Mouse (Mus musculus): Measurements from ENCODE around the gene Galnt17. TPM values are rescaled to one million over a fixed set of nuclear protein-coding genes. Genes with fewer than 3 reads are reported as not detected.

Galnt17 gene
- total RNA-seq, 2 experiments from 2014 or later = 120 to 127 TPM

- peak; percentile 29 to 30 for DNase-seq
Measured at GRCm38 (mm10) chr5:131241689-131242088, 66.6 kb downstream of the Galnt17 start.

DNA sequence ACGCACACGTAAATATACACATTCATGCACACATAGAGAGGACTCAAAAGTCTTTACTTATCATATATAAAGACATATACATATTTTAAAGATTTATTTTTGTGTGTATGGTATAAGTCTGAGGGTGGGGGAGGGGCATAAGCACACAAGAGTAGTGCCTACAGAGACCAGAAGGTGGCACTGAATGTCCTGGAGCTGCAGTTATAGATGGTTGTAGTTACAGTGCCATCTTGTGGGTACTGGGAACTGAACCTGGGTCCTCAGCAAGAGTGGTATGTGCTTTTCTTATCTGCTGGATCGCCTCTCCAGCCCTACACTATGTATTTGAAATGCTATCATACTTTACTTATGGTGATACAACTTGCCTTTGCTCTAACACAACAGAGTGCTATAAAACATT, 68.5 kb downstream of the Galnt17 start:
- no peak for DNase-seq

DNA sequence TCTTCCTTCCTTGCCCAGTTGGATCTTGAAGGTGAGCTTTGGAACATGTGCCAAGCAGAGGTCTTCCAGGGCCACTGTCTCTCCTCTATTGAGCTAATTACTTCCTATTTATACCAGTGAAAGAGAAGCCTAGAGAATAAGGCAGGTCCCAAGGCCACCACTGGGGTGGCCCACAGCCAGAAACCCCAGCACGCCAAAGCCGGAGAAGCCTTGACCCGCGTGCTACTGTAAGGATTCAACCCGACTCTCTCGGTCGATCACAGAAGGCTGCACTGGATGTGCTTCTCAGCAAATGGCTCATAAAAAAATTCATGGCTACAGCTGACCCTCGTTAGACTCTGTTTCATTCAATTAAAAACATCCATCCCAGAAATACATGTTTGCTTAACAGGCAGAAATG, 71.4 kb downstream of the Galnt17 start:
- DNase-seq = no peak

GRCm38 (mm10) chr5:131233828-131234227, 74.5 kb downstream of the Galnt17 start:
- DNase-seq = no peak

DNA sequence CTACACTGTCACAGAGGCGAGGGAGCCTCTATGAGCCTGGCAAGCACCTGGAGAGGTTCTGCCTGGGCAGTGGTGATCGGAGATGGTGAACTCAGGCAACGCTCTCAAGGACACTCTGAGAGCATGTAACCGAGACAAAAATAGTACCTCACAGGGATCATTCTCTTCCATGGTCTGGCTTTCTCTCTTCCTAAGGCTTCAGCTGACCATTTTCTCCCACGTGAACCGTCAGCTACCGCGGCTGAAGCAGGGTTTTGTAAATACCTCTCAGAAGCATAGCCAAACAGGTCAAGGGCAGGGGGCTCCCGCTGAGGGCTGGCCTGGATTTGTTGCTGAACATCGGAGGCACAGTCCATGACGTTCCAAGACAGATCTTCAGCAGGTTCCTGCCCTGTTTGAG, 77.2 kb downstream of the Galnt17 start:
- no peak for DNase-seq

DNA sequence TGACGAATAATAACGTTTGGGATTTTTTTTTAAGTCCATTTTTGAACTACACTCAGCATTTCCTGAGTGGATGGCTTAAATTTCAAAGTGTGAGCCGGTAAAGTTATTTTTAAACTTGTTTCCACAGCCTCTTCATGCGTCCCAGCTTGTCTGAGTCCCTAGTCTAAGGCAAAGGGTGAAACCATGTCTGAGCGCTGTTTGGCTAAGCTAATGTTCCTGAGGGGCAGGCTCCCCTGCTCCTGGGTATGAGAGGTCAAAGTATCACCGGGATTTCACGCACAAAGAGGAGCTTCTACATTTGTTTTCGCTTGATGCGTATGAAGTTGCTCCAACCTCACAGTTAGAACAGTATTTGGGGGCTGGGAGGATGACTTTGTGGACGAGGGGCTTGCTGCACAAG, 78.6 kb downstream of the Galnt17 start:
- no peak for DNase-seq

DNA sequence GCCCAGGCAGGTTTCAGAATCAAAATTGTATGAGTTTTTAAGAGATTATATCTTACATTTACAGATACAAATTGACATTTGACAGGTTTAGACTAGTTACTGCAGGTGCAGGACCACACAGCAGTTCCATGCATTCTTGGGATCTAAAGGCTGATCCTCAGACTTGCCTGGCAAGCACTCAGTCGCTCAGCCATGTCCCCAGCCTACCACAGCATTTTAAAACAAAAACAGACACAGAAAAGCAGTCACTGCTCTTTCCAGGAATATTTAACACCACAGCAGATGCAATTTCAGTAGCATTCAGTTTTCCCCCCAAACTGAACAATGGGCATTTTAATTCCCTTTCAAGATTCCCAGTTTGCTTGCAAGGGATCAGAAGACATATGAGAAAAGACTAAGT, 84.9 kb downstream of the Galnt17 start:
- no peak for DNase-seq

GRCm38 (mm10) chr5:131222498-131223244, 85.6 kb downstream of the Galnt17 start:
- peak; percentile 45 to 49 for DNase-seq

DNA sequence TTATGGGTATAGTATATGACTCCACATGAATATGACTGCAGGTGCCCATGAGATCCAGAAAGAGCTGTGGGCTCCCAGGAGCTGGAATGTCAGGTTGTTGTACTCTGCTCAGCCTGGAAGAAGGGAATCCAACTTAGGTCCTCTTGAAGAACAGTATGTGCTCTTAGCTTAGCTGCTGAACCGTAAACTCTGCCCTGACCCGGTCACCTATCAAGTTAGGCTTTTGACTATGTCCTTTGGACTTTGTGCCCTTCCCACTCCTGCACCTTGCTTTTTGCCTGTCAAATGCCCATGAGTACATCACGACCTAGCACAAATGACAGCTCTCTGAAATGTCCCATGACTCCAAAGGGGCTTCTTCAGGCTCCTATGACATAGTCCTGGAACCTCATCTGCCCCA, 90.1 kb downstream of the Galnt17 start:
- DNase-seq = no peak

DNA sequence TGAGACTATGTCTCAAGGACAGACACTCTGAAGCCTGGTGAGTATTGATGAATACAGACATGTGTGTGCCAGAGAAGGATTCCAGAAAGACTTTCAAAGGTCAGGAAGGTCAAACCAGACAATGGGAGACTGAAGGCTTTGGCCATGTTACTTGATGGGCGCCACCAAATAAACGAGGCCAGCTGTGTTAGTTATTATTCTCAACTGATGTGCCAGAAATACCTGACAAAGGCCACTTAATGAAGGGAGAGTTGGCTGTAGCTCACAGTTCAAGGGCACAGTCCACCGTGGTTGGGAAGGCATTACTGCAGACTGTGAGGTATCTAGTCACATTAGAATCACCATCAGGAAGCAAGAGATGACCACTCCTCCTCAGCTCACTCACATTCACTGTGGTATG, 96.7 kb downstream of the Galnt17 start:
- no peak for DNase-seq

GRCm38 (mm10) chr5:131201146-131201545, 107.2 kb downstream of the Galnt17 start:
- no peak for DNase-seq

- DNase-seq = no peak
Measured at GRCm38 (mm10) chr5:131192311-131192710, 116.0 kb downstream of the Galnt17 start.

- no peak for DNase-seq
Measured at GRCm38 (mm10) chr5:131184566-131184965, 123.7 kb downstream of the Galnt17 start.

DNA sequence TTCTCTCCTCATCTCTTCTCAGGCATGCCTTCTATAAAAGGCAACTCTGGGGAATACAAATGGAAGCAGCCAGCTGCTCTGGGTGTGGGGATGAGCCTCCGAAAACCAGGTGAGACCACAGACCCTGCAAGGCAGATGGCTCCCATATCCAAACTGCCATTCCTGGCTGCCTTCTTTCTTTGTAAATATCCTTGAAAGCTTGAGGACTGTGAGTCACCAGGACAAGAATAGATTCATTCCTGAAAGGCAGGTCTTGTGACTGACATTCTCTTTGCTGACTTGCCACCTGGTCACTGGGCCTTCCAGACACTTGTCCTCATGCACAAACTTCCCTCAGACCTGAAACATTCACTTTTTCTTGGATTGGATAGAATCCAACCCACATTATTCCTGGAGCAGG, 127.1 kb downstream of the Galnt17 start:
- DNase-seq = no peak

DNA sequence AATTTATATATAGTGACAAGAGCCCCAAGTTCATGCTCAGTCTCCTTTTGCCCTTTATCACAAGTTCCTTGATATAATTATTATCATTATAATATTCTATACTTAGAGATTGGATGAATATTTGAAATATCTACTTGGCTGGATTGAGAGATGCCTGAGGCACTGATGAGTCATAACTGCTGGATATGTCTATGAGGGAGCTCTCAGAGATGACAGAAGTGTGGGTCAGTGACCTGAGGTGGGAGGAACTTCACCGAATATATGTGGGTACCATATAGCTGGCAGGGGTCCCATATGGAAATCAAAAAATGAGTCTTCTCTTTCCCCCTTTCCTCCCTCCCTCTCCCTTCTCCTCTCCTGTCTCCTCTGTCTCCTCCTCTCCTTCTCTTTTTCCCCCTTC, 127.5 kb downstream of the Galnt17 start:
- DNase-seq = no peak

GRCm38 (mm10) chr5:131177851-131178250, 130.4 kb downstream of the Galnt17 start:
- no peak for DNase-seq

GRCm38 (mm10) chr5:131177168-131177567, 131.1 kb downstream of the Galnt17 start:
- no peak for DNase-seq

- DNase-seq = no peak
Measured at GRCm38 (mm10) chr5:131169186-131169585, 139.1 kb downstream of the Galnt17 start.

GRCm38 (mm10) chr5:131167366-131167765, 140.9 kb downstream of the Galnt17 start:
- DNase-seq = peak; percentile 77

DNA sequence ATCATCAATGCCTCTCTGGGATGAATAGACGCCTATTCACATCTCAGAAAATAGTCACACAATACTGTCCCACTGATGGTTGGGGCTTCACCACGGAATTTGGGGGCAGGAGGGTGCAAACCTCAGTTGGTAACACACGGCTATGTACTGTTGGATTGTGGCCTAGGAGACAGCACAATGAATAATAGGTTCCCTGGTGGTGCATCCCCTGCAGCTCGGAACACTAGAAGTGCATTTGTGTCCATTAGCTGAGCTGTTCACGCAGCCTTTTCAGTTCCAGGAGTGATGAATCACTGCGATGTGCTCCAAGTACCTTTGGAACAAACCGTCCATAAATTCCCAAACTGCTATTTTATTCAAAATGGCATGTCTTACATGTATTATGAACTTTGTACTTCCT, 142.6 kb downstream of the Galnt17 start:
- DNase-seq = peak; percentile 47 to 55

GRCm38 (mm10) chr5:131157866-131158265, 150.4 kb downstream of the Galnt17 start:
- no peak for DNase-seq

GRCm38 (mm10) chr5:131156323-131156722, 152.0 kb downstream of the Galnt17 start:
- no peak for DNase-seq

DNA sequence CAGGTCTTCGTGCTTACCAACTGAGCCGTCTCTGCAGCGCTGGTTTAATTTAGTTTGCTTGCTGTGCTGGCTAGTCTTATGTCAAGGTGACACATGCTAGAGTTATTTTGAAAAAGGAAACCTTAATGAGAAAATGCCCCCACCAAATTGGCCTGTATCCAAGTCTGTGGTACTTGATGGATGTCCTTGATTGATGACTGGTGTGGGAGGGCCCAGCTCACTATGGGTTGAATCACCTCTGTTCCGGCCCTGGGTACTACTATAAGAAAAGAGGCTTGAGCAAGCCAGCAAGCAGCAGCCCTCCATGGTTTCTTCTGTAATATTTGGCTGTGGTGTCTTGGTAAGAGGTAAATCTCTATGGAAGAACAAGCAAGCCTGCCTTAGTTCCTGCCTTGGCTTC, 165.7 kb downstream of the Galnt17 start:
- DNase-seq = no peak

GRCm38 (mm10) chr5:131134809-131135208, 173.5 kb downstream of the Galnt17 start:
- no peak for DNase-seq

All from layer of hippocampus, postnatal 36 days (tissue).